Mouse (Mus musculus): ENCODE data around the gene Lix1l. TPM values are rescaled to one million over a fixed set of nuclear protein-coding genes. Genes with fewer than 3 reads are reported as not detected.

Lix1l gene
- 6.4 and 6.7 TPM in 2 replicates for polyA plus RNA-seq (2014; fragmentation: Nextera tagmentation; extraction: Ambion mirVana)

DNA sequence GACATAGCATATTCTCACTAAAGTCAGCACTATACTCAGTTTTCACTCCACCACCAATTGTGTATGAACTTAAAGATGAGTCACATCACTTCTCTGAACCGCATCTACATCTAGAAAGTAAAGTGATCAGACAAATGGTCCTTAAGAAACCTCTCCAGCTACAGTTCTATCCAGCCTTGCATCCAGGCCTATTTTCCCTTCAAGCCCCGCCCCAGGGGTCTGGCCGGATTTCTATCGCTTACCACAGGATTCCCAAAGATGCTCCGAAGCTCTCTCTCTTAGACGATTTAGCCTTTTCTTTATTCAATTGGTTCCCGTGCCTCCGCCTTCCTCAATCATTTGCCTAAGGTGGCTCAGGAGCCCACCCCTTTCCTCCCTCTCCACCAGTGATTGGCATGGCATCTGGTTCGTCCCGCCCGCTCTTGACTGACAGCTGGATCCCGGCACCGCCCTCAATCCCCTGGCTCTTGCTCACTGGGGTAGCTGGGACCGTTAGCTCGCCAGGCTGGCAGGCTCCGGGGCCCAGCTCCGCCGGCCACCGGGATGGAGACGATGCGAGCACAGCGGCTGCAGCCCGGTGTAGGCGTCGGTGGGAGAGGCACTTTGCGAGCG lies at the start of gene Lix1l:
Gene Lix1l (plus strand): TSS at position 511 of the 612 bp plus-strand sequence.
- peaks cover 2% of the 10 kb centered on the region; the same call in 1 of the 2 replicates for H3K27me3 ChIP-seq (ENCODE audit: control insufficient read depth, insufficient read depth, low read length)
- no peaks in the 10 kb centered on the region for H3K9me3 ChIP-seq (replicated peaks; ENCODE audit: control insufficient read depth, low read length)
- ATAC-seq (replicated peaks; ENCODE audit: insufficient number of reproducible peaks, low FRiP score, low TSS enrichment), result peak; percentile 85
- peak within 1 kb of the TSS; percentile 72 for H3K4me2 ChIP-seq
- WGBS (ENCODE audit: insufficient replicate concordance), result 4% methylated on average over 24 of the region's 27 CpGs
- H3K36me3 ChIP-seq (ENCODE audit: control insufficient read depth, insufficient read depth, low read length), result no peaks in the 10 kb centered on the region
- H3K27ac ChIP-seq (ENCODE audit: low read depth, low read length), result peak within 1 kb of the TSS; percentile 96
- H3K4me3 ChIP-seq (ENCODE audit: low read depth, low read length), result peak within 1 kb of the TSS; percentile 84
- H3K4me1 ChIP-seq (ENCODE audit: control insufficient read depth, insufficient read depth, low read length), result peaks cover 44% of the 10 kb centered on the region
- peak within 1 kb of the TSS; percentile 87 for H3K9ac ChIP-seq (ENCODE audit: low read depth, low read length)

GRCm38 (mm10) chr3:96551203-96551602 lies 49.7 kb upstream of the Lix1l start:
- Histone ChIP-seq H3K27me3 (ENCODE audit: control insufficient read depth, insufficient read depth, low read length) (no peaks in the 10 kb centered on the region), H3K4me3 (ENCODE audit: low read depth, low read length) (no peak overlapping the region), H3K4me1 (ENCODE audit: control insufficient read depth, insufficient read depth, low read length) (peaks cover 14% of the 10 kb centered on the region), H3K27ac (ENCODE audit: low read depth, low read length) (no peak overlapping the region), H3K36me3 (ENCODE audit: control insufficient read depth, insufficient read depth, low read length) (no peaks in the 10 kb centered on the region), H3K4me2 (no peak overlapping the region), H3K9ac (ENCODE audit: low read depth, low read length) (0 out of 2 replicates have a peak overlapping the region, but pooled peaks have one; percentile 18), H3K9me3 (replicated peaks; ENCODE audit: control insufficient read depth, low read length) (no peaks in the 10 kb centered on the region)
- 15% methylated on average over 8 of the region's 8 CpGs for WGBS (ENCODE audit: insufficient replicate concordance)
- no peak for ATAC-seq (replicated peaks; ENCODE audit: insufficient number of reproducible peaks, low FRiP score, low TSS enrichment)

DNA sequence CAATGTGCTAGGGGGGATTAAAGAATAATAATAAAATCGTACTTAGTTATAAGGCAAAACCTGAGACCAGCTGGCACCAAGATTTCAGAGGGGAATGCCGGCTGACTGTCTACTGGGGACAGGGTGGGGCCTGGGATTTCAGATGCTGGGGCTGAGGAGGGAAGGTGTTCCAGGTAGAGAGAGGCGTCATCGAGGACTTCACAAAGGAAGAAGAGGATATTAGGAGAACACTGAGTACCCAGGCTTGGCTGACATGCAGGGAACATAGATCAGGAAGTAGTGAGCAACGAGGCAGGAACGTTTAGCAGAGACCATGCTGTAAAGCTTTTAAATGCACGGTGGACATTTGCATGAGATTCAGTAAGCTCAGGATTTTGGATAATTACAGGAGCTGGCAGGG lies 49.1 kb upstream of the Lix1l start:
- Histone ChIP-seq H3K36me3 (ENCODE audit: control insufficient read depth, insufficient read depth, low read length) (no peaks in the 10 kb centered on the region), H3K4me3 (ENCODE audit: low read depth, low read length) (no peak overlapping the region), H3K27me3 (ENCODE audit: control insufficient read depth, insufficient read depth, low read length) (no peaks in the 10 kb centered on the region), H3K9ac (ENCODE audit: low read depth, low read length) (0 out of 2 replicates have a peak overlapping the region, but pooled peaks have one; percentile 34), H3K4me2 (no peak overlapping the region; the same call in 1 of the 2 replicates), H3K9me3 (replicated peaks; ENCODE audit: control insufficient read depth, low read length) (no peaks in the 10 kb centered on the region), H3K4me1 (ENCODE audit: control insufficient read depth, insufficient read depth, low read length) (peaks cover 14% of the 10 kb centered on the region), H3K27ac (ENCODE audit: low read depth, low read length) (no peak overlapping the region)
- ATAC-seq (replicated peaks; ENCODE audit: insufficient number of reproducible peaks, low FRiP score, low TSS enrichment), result no peak
- 66% methylated on average over 7 of the region's 7 CpGs for WGBS (ENCODE audit: insufficient replicate concordance)

DNA sequence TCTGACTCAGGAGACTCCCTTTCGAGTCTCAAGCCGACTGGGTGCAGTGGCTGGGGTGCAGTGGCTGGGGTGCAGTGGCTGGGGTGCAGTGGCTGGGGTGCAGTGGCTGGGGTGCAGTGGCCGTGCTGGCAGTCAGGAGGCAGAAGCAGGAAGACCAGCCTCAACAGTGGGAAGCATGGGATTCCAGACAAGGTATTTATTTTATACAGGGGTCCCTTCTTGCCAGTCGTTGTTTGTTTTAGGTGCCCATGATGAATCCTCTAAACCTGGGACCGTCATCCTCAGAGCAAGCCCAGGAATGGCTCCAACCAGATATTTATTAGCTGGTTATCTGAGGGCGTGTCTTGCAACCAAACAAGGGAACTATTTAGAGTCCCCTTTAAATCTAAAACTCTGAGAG lies 47.3 kb upstream of the Lix1l start:
- Histone ChIP-seq H3K36me3 (ENCODE audit: control insufficient read depth, insufficient read depth, low read length) (no peaks in the 10 kb centered on the region), H3K4me3 (ENCODE audit: low read depth, low read length) (no peak overlapping the region), H3K9me3 (replicated peaks; ENCODE audit: control insufficient read depth, low read length) (no peaks in the 10 kb centered on the region), H3K4me2 (no peak overlapping the region), H3K27ac (ENCODE audit: low read depth, low read length) (no peak overlapping the region), H3K27me3 (ENCODE audit: control insufficient read depth, insufficient read depth, low read length) (no peaks in the 10 kb centered on the region), H3K9ac (ENCODE audit: low read depth, low read length) (no peak overlapping the region), H3K4me1 (ENCODE audit: control insufficient read depth, insufficient read depth, low read length) (peaks cover 14% of the 10 kb centered on the region)
- no peak for ATAC-seq (replicated peaks; ENCODE audit: insufficient number of reproducible peaks, low FRiP score, low TSS enrichment)
- 72% methylated on average over 6 of the region's 6 CpGs for WGBS (ENCODE audit: insufficient replicate concordance)

DNA sequence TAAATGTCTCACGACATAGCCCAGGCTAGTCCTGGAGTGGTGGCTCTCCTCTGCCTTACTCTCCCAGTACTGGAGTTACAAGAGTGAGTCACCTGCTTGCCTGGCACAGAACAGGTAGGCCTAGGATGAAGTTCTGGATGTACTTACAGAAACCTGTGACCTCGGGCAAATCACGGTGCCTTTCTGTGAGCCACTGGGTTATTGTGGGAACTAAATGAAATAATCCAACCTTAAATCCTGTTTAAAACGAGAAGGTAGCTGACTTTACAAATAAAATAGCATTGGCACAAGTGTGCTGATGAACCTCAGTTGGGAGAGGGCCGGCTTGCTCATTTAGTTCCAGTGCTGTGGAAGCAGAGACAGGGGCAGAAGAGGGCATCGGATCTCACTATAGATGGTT lies 46.7 kb upstream of the Lix1l start:
- Histone ChIP-seq H3K4me3 (ENCODE audit: low read depth, low read length) (no peak overlapping the region), H3K9ac (ENCODE audit: low read depth, low read length) (no peak overlapping the region), H3K4me1 (ENCODE audit: control insufficient read depth, insufficient read depth, low read length) (peaks cover 14% of the 10 kb centered on the region), H3K27ac (ENCODE audit: low read depth, low read length) (no peak overlapping the region), H3K4me2 (no peak overlapping the region), H3K36me3 (ENCODE audit: control insufficient read depth, insufficient read depth, low read length) (no peaks in the 10 kb centered on the region), H3K9me3 (replicated peaks; ENCODE audit: control insufficient read depth, low read length) (no peaks in the 10 kb centered on the region), H3K27me3 (ENCODE audit: control insufficient read depth, insufficient read depth, low read length) (no peaks in the 10 kb centered on the region)
- 78% methylated on average over 6 of the region's 6 CpGs for WGBS (ENCODE audit: insufficient replicate concordance)
- no peak for ATAC-seq (replicated peaks; ENCODE audit: insufficient number of reproducible peaks, low FRiP score, low TSS enrichment)

- WGBS (ENCODE audit: insufficient replicate concordance), result 55% methylated on average over 12 of the region's 12 CpGs
- Histone ChIP-seq H3K27ac (ENCODE audit: low read depth, low read length) (peak overlapping the region; percentile 73), H3K4me2 (no peak overlapping the region; the same call in 1 of the 2 replicates), H3K9me3 (replicated peaks; ENCODE audit: control insufficient read depth, low read length) (no peaks in the 10 kb centered on the region), H3K9ac (ENCODE audit: low read depth, low read length) (0 out of 2 replicates have a peak overlapping the region, but pooled peaks have one; percentile 39), H3K4me3 (ENCODE audit: low read depth, low read length) (no peak overlapping the region), H3K4me1 (ENCODE audit: control insufficient read depth, insufficient read depth, low read length) (peaks cover 21% of the 10 kb centered on the region), H3K27me3 (ENCODE audit: control insufficient read depth, insufficient read depth, low read length) (no peaks in the 10 kb centered on the region), H3K36me3 (ENCODE audit: control insufficient read depth, insufficient read depth, low read length) (0 out of 2 replicates have a peak, but pooled peaks cover 6% of the 10 kb centered on the region)
- ATAC-seq (replicated peaks; ENCODE audit: insufficient number of reproducible peaks, low FRiP score, low TSS enrichment), result no peak
Measured at GRCm38 (mm10) chr3:96555041-96555596, 45.8 kb upstream of the Lix1l start.

- peak overlapping the region; percentile 70 for H3K4me3 ChIP-seq (ENCODE audit: low read depth, low read length)
- H3K27me3 ChIP-seq (ENCODE audit: control insufficient read depth, insufficient read depth, low read length), result no peaks in the 10 kb centered on the region
- peak overlapping the region; percentile 90 for H3K4me2 ChIP-seq
- peaks cover 15% of the 10 kb centered on the region for H3K36me3 ChIP-seq (ENCODE audit: control insufficient read depth, insufficient read depth, low read length)
- WGBS (ENCODE audit: insufficient replicate concordance), result 75% methylated on average over 15 of the region's 15 CpGs
- ATAC-seq (replicated peaks; ENCODE audit: insufficient number of reproducible peaks, low FRiP score, low TSS enrichment), result no peak
- H3K27ac ChIP-seq (ENCODE audit: low read depth, low read length), result peak overlapping the region; percentile 73
- peak overlapping the region; percentile 86; the same call in 1 of the 2 replicates for H3K9ac ChIP-seq (ENCODE audit: low read depth, low read length)
- H3K4me1 ChIP-seq (ENCODE audit: control insufficient read depth, insufficient read depth, low read length), result peaks cover 31% of the 10 kb centered on the region
- no peaks in the 10 kb centered on the region for H3K9me3 ChIP-seq (replicated peaks; ENCODE audit: control insufficient read depth, low read length)
Measured at GRCm38 (mm10) chr3:96555999-96556614, 44.8 kb upstream of the Lix1l start.

- Histone ChIP-seq H3K4me1 (ENCODE audit: control insufficient read depth, insufficient read depth, low read length) (peaks cover 31% of the 10 kb centered on the region), H3K36me3 (ENCODE audit: control insufficient read depth, insufficient read depth, low read length) (peaks cover 18% of the 10 kb centered on the region), H3K9ac (ENCODE audit: low read depth, low read length) (peak overlapping the region; percentile 86), H3K9me3 (replicated peaks; ENCODE audit: control insufficient read depth, low read length) (no peaks in the 10 kb centered on the region), H3K27ac (ENCODE audit: low read depth, low read length) (peak overlapping the region; percentile 94), H3K4me3 (ENCODE audit: low read depth, low read length) (peak overlapping the region; percentile 70), H3K27me3 (ENCODE audit: control insufficient read depth, insufficient read depth, low read length) (no peaks in the 10 kb centered on the region), H3K4me2 (peak overlapping the region; percentile 90)
- WGBS (ENCODE audit: insufficient replicate concordance), result 3% methylated on average over 22 of the region's 22 CpGs
- no peak for ATAC-seq (replicated peaks; ENCODE audit: insufficient number of reproducible peaks, low FRiP score, low TSS enrichment)
Measured at GRCm38 (mm10) chr3:96556651-96557635, 44.0 kb upstream of the Lix1l start.

Data from heart, embryonic 11.5 days (tissue).